Mouse (Mus musculus) urinary bladder, adult 2 months (tissue): ENCODE measurements around the gene Plekha3. TPM values are rescaled to one million over a fixed set of nuclear protein-coding genes. Genes with fewer than 3 reads are reported as not detected.

Experiments
- DNase-seq: peaks from one replicate; pipeline ENCODE4 v3.0.0; 2022; ENCODE audit warnings: low spot score
- polyA plus RNA-seq: library from polyadenylated mRNA; depleted of rRNA; stranded (reverse); fragments of >200 nt; gene quantifications from 2 replicates; pipeline ENCODE4 v1.2.3, GENCODE M21; 2012; rRNA removed

Plekha3 gene
- 33.1 and 41.1 TPM in 2 replicates for polyA plus RNA-seq

DNA sequence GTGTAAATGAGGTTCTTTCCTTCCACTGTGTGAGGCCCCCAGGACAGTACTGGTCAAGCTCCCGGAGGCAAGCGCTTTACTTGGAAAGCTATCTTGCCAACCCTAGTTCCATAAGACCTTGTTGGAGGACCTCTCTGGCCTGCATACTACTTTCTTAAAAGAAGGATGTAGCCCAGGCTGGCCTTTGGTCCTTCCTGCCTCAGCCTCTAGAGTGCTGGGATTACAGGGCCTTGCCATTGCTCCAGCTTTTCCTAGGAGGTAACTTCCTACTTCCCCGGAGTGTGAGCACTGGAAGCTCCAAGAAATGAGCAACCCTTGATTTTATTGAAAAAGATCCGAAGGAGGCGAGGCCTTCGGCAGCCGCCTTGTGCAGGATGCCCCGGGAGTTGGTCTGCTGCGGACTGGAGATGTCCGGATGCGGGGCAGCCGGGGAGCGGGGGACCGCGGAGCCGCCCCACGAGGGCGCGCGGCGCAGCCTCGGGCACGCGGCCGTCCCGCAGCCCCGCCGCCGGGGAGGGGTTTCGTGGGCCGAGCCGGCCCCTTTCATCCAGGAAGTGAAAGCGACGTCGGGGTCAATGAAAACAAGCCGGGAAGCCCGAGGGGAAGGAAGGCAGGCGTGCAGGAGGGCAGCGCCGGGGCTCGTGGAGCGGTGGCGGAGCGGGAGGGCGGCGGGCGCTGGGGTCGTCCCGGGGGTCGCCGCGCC lies at the start of gene Plekha3:
Gene Plekha3 (plus strand): TSS at position 557 of the 703 bp plus-strand sequence.
- peak; percentile 74 for DNase-seq

DNA sequence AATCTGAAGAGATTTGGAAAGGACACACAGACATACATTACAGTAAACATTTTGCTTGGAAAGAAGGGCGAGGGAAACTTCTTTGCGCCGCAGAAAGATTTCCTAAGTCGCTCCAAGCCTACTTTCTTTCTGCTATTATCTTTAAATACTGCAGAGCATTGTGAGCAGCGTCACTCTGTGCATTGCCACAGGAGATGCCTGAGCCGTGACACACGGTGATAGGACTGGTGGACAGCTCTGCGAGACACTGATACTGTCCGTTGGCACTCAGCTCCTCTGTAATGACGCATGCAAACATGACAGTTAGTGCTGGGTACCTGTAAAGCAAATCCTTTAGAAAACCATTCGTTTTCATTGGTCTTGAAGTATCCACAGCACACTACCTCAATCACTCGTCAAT lies 44.8 kb upstream of the Plekha3 start:
- no peak for DNase-seq

DNA sequence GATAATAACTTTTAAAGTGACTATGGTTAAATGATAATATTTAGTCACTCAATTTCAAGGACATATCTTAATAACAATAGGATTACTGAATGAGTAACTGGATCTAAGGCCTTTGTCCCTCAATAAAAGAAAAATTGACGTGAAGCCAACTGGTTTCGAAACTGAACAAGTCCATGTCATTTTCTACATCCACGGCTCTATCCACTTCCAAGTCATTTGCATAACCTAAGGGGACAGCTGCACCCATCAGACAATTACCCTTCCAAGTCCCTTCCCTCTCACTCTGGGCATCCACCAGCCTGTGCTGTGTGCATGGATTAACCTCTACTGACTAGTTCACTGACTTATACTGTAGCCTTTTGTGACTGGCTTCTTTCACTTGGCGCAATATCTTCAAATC lies 43.5 kb upstream of the Plekha3 start:
- DNase-seq, result no peak

GRCm38 (mm10) chr2:76639637-76640036 lies 35.4 kb upstream of the Plekha3 start:
- no peak for DNase-seq

DNA sequence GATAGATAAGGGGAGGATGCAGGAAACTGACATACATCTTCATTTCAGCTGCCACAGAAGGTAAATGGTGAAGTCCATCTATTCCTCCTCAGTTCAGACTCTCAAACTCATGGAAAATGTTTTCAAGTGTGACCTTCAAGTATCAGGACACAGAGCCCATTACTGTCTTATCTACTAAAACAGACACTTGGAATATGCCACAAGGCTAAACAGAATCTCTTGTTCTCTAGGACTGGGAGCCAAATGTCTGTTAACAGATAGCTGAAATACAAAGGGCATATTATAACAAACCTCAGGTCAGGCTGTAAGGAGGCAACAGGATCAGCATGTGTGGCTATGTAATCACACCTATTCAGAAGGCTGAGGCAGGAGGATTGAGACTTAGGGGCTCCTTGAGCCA lies 31.3 kb upstream of the Plekha3 start:
- DNase-seq, result no peak

GRCm38 (mm10) chr2:76647441-76647869 lies 27.6 kb upstream of the Plekha3 start:
- DNase-seq, result no peak

DNA sequence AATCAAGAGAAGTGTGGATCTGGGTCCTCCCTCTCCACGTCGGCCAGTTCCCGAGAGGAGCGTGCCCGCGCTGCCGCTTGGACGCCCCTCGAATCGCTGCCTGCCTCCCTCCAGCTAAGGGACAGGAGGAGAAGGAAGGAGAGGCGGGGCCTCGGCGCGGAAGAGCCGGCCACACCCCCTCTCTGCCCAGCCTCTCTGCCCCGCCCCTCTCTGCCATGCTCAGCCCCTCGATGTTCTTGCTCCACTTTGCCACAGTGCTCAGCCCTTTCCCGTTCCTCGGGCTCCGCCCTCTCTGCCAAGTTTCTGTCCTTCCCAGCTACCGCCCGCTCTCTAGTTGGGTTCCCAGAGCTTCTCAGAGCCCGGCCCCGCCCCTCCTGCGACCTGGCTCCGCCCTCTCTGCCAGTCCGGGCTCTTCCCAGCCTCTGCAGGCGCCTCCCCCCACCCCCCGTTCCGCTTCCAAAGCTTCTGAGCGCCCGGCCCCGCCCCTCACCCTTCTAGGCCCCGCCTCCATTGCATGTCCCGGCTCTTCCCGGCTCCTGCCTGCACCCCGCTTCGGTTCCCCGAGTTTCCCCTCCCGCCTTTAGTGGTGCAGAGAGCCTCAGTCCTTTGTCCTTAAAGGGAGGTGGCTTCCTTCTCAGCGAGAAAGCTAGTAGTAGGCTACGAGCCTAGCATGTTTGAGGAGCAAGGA lies 27.1 kb upstream of the Plekha3 start, which contains the start of the genes Prkra and Pjvk:
Gene Prkra (minus strand): TSS at position 133 of the 688 bp plus-strand sequence.
Gene Pjvk (plus strand): TSS at position 594 of the 688 bp plus-strand sequence.
- DNase-seq, result peak; percentile 84

- DNase-seq, result peak; percentile 26
Measured at GRCm38 (mm10) chr2:76648666-76649141, 26.4 kb upstream of the Plekha3 start.

GRCm38 (mm10) chr2:76653070-76653469 lies 22.0 kb upstream of the Plekha3 start:
- DNase-seq, result no peak

GRCm38 (mm10) chr2:76654646-76655045 lies 20.4 kb upstream of the Plekha3 start:
- no peak for DNase-seq

- DNase-seq, result no peak
Measured at GRCm38 (mm10) chr2:76655444-76655843, 19.6 kb upstream of the Plekha3 start.

DNA sequence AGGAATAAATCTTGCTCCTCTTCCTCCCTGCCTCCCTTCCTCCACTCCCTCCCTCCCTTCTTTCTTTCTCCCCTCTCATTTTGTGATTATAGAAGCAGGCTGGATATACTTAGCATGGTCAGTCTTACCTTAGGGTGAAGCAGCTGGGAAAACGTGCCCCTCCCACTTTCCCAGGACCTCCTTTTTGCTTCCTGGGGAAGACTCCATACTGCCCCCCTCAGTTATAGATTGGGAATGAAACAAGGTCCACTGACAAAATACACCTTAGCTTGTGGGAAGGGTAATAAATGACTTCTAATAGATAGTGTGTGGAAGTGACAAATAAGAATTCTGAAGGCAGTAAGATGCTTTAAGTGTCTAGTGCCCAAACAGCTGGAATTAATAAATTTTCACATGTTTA lies 19.1 kb upstream of the Plekha3 start:
- DNase-seq, result no peak

DNA sequence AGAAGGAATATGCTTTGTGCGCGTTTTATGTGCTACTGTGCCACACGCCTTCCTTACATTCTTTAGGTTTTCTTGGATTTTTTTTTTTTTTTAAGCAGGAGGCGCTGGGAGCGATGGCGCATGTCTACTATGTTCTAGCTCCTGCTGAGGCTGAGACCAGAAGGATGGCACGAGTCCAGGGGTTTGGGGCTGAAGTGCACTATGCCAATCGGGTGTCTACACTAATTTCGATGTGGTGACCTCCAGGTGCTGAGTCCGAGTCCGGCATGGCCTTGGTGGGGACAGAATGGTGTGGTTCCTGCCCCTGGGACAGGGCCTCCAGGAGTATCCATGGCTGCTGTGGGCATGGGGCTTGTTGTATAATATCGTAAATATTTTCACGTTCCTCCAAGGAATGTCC lies 16.5 kb upstream of the Plekha3 start:
- DNase-seq, result no peak

DNA sequence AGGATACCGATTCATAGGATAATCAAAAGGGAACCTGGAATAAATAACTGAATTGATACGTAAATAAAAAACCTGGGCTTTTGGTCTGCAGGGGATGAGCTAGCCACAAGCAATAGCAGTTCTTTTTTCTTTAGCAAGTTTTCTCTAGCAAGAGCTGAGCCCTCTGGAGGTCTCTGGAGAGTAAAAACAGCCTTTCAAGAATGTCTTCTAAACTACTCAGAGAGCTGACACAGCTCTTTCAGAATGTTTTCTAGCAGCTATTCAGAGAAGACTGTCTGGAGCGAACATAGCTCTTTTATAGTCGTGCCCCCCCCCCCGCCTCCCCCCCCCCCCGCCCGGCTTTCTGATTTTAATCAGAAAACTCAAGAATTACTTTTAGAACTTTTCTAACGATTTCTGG lies 15.7 kb upstream of the Plekha3 start:
- no peak for DNase-seq

DNA sequence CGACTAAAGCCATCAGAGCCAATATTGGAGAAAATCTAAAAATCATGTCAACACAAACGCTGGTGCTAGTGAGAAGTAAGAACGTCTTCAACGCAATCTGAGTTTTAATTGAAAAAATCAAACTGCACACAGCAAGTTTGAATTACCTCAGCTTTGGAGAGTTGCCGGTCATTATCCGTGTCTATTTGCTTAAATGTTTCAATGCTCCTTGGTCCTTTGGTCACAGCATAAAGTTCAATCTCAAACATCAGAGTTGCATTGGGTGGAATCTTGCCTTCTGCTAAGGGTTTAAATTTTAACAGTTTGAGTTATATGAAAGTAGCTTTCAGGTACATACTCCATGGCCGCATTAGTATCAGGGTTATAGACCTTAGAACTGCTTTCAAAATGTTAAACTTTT lies 9.6 kb upstream of the Plekha3 start:
- DNase-seq, result no peak

- no peak for DNase-seq
Measured at GRCm38 (mm10) chr2:76667200-76667599, 7.9 kb upstream of the Plekha3 start.

GRCm38 (mm10) chr2:76671641-76672040 lies 3.4 kb upstream of the Plekha3 start:
- DNase-seq, result no peak

- DNase-seq, result no peak
Measured at GRCm38 (mm10) chr2:76672134-76672745, 2.8 kb upstream of the Plekha3 start.

GRCm38 (mm10) chr2:76672966-76673392 lies 2.1 kb upstream of the Plekha3 start, which contains the start of gene Fkbp7:
Fkbp7 (minus strand) TSS chr2:76673116.
- DNase-seq, result peak; percentile 69

- no peak for DNase-seq
Measured at GRCm38 (mm10) chr2:76673472-76674081, 1.5 kb upstream of the Plekha3 start.

GRCm38 (mm10) chr2:76675451-76675850 lies 370 bp downstream of the Plekha3 start:
- DNase-seq, result peak; percentile 27

DNA sequence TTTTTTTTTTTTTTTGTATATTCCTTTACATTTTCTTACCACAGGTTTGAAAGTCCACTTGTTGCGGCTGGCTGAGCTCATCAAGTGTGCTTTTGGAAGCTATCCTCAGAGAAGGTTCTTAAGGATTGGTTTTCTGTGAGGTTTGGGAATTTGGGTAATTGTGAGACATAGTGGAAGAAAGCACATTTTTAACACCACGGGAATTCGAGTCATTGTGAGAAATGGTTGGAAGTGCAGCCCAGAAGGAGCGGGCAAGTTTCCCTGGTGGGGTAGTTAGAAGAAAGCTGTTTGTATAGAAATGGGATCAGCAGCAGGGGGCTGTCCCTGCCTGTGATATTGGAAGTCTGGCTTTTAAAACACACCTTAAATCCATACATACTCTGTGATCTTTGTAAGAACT lies 868 bp downstream of the Plekha3 start:
- DNase-seq, result no peak
